In the genomic region with DNA sequence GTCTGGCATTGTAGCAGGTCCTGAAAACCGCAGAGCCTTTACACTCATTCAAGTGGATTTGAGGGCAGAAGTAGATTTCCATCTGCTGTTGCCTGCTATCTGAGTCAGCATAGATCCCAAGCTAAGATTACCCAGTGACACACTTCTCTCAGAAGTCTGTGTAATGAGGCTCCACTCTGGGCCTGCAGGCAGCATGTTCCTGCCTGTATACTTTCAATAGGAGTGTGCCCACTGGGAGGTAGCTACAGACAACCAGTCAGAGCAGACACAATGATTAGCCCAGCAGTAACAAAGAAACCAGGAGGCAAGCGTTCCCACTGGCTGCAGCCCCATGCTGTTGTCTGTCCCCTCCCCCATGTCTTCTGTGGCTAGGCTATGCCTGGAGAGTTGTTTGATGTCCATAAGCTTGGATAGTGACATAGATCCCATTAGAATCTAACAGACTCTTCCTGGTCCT, we compare ENCODE assay signal across 12 mouse cellular contexts. TPM values are rescaled to one million over a fixed set of nuclear protein-coding genes. Genes with fewer than 3 reads are reported as not detected.
DNase-seq lines count a peak whose midpoint lies in the region; ATAC-seq and TF ChIP-seq lines count a peak whose summit lies in the region.
"Had no signal": no experiment of that assay in that cellular context is flagged by ENCODE, and none has a peak within 500 bp of the region (broad histone marks: within the 10 kb centered on the region; RNA-seq: fewer than 3 reads in every experiment).

No protein-coding gene starts in this region.

- peak; percentile 83 for DNase-seq in 3T3-L1 (ENCODE audit: low read depth, low spot score)
- peak; percentile 34 for DNase-seq in MN1 (ENCODE audit: low spot score)
- peak; percentile 19 for DNase-seq in hindbrain, postnatal 0 days (ENCODE audit: low spot score)
- DNase-seq in spleen, adult 12 weeks (ENCODE audit: low spot score): no peak
- no peak for DNase-seq in kidney, adult 2 months
- DNase-seq in thymus, postnatal 10 days (ENCODE audit: low spot score in 2 of 2): no peak
- no peak for DNase-seq in kidney, postnatal 36 days

- no peaks in the 10 kb centered on the region for H3K9me3 ChIP-seq in hindbrain, postnatal 0 days (ENCODE audit: low read length)
- H3K9me3 ChIP-seq: liver, embryonic 12.5 days had no signal

- H3K27ac ChIP-seq in embryonic fibroblast, embryonic 13.5 days (ENCODE audit: insufficient read depth, low read length): peak overlapping the region; percentile 38; the same call in 1 of the 2 replicates
- no peak overlapping the region for H3K27ac ChIP-seq in hindbrain, postnatal 0 days
- H3K27ac ChIP-seq in kidney, adult 2 months (ENCODE audit: insufficient read depth, low read depth, low read length): no peak overlapping the region
- H3K27ac ChIP-seq: liver, embryonic 12.5 days had no signal

- no peaks in the 10 kb centered on the region for H3K27me3 ChIP-seq in hindbrain, postnatal 0 days (ENCODE audit: insufficient read depth, low read length)
- H3K27me3 ChIP-seq in kidney, adult 2 months (replicated peaks; ENCODE audit: control insufficient read depth, insufficient read depth, low read length): no peaks in the 10 kb centered on the region
- H3K27me3 ChIP-seq: Patski had no signal

- H3K4me2 ChIP-seq in hindbrain, postnatal 0 days (ENCODE audit: low read depth, low read length): no peak overlapping the region
- H3K4me2 ChIP-seq: liver, embryonic 12.5 days had no signal

- ATAC-seq in hindbrain, postnatal 0 days: peak; percentile 76
- ATAC-seq: liver, embryonic 12.5 days; Patski had no signal

- 15% methylated on average over 2 of the region's 2 CpGs for WGBS in hindbrain, postnatal 0 days
- WGBS in kidney, adult 2 months: 60% methylated on average over 2 of the region's 2 CpGs

- H3K36me3 ChIP-seq in hindbrain, postnatal 0 days (ENCODE audit: insufficient read depth, low read length): no peaks in the 10 kb centered on the region
- no peaks in the 10 kb centered on the region for H3K36me3 ChIP-seq in kidney, adult 2 months (ENCODE audit: control insufficient read depth, insufficient read depth, low read length)
- H3K36me3 ChIP-seq: liver, embryonic 12.5 days had no signal

- TF ChIP-seq CTCF in embryonic fibroblast, embryonic 13.5 days (IDR thresholded peaks at IDR 0.05; ENCODE audit: borderline replicate concordance, insufficient read depth, low read length): no peak
- no peak for TF ChIP-seq CTCF in hindbrain, postnatal 0 days (IDR thresholded peaks at IDR 0.05; ENCODE audit: low read depth)
- no peak for TF ChIP-seq CTCF in kidney, adult 2 months (conservative IDR thresholded peaks at IDR 0.05; ENCODE audit: insufficient read depth, insufficient read length, low read depth, low read length)

- H3K9ac ChIP-seq in hindbrain, postnatal 0 days (replicated peaks; ENCODE audit: low read length): no peak overlapping the region
- H3K9ac ChIP-seq: liver, embryonic 12.5 days had no signal

- TF ChIP-seq POLR2A in embryonic fibroblast, embryonic 13.5 days (IDR thresholded peaks at IDR 0.05; ENCODE audit: low read depth, low read length): no peak
- no peak for TF ChIP-seq POLR2A in kidney, adult 2 months (IDR thresholded peaks at IDR 0.05; ENCODE audit: low read depth, low read length)

- H3K4me3 ChIP-seq in embryonic fibroblast, embryonic 13.5 days (ENCODE audit: insufficient read depth, low read length): no peak overlapping the region
- no peak overlapping the region for H3K4me3 ChIP-seq in hindbrain, postnatal 0 days (ENCODE audit: low read length)
- no peak overlapping the region for H3K4me3 ChIP-seq in kidney, adult 2 months (ENCODE audit: insufficient read depth, low read depth, low read length)
- H3K4me3 ChIP-seq: liver, embryonic 12.5 days had no signal

- no peaks in the 10 kb centered on the region; the same call in 1 of the 2 replicates for H3K4me1 ChIP-seq in embryonic fibroblast, embryonic 13.5 days (ENCODE audit: control insufficient read depth, insufficient read depth, low read length)
- no peaks in the 10 kb centered on the region for H3K4me1 ChIP-seq in hindbrain, postnatal 0 days (ENCODE audit: insufficient read depth, low read length)
- H3K4me1 ChIP-seq in kidney, adult 2 months (ENCODE audit: control insufficient read depth, insufficient read depth, low read length): peaks cover 4% of the 10 kb centered on the region; the same call in 1 of the 2 replicates

RNA-seq across cellular contexts. Expression of a gene that starts 21.4 kb away (rescaled TPM):
- 77.8 and 111 TPM in 2 replicates for polyA plus RNA-seq in embryonic fibroblast, embryonic 13.5 days (2011; ENCODE audit: insufficient read length, low read depth, missing spikeins)
- 228 and 230 TPM in 2 replicates for total RNA-seq in hindbrain, postnatal 0 days (2014; rRNA removed)
- 150 and 151 TPM in 2 replicates for polyA plus RNA-seq in hindbrain, postnatal 0 days (2015; fragmentation: Nextera tagmentation; extraction: Ambion mirVana)
- polyA plus RNA-seq in kidney, adult 2 months (2012; rRNA removed): 300 and 304 TPM in 2 replicates

RNA-seq across cellular contexts. Expression of a gene that starts 30.8 kb away (rescaled TPM):
- not detected in 2 replicates for polyA plus RNA-seq in embryonic fibroblast, embryonic 13.5 days (2011; ENCODE audit: insufficient read length, low read depth, missing spikeins)
- total RNA-seq in hindbrain, postnatal 0 days (2014; rRNA removed): not detected in 2 replicates
- not detected in 2 replicates for polyA plus RNA-seq in hindbrain, postnatal 0 days (2015; fragmentation: Nextera tagmentation; extraction: Ambion mirVana)
- not detected in 2 replicates for polyA plus RNA-seq in kidney, adult 2 months (2012; rRNA removed)
- total RNA-seq: layer of hippocampus, adult 8-10 months had no signal
- polyA plus RNA-seq: heart, postnatal 0 days; liver, embryonic 12.5 days had no signal

RNA-seq across cellular contexts. Expression of a gene that starts 34.6 kb away (rescaled TPM):
- not detected in 2 replicates for polyA plus RNA-seq in embryonic fibroblast, embryonic 13.5 days (2011; ENCODE audit: insufficient read length, low read depth, missing spikeins)
- total RNA-seq in hindbrain, postnatal 0 days (2014; rRNA removed): 0.21 and 0.61 TPM in 2 replicates
- polyA plus RNA-seq in hindbrain, postnatal 0 days (2015; fragmentation: Nextera tagmentation; extraction: Ambion mirVana): 0.76 and 1.0 TPM in 2 replicates
- polyA plus RNA-seq in kidney, adult 2 months (2012; rRNA removed): not detected in 2 replicates
- total RNA-seq: layer of hippocampus, adult 8-10 months had no signal
- polyA plus RNA-seq: heart, postnatal 0 days; liver, embryonic 12.5 days; Patski had no signal

RNA-seq across cellular contexts. Expression of a gene that starts 38.3 kb away (rescaled TPM):
- polyA plus RNA-seq in embryonic fibroblast, embryonic 13.5 days (2011; ENCODE audit: insufficient read length, low read depth, missing spikeins): 17.5 and 20.7 TPM in 2 replicates
- total RNA-seq in hindbrain, postnatal 0 days (2014; rRNA removed): 37.7 and 46.3 TPM in 2 replicates
- polyA plus RNA-seq in hindbrain, postnatal 0 days (2015; fragmentation: Nextera tagmentation; extraction: Ambion mirVana): 38.8 and 40.8 TPM in 2 replicates
- 14.2 and 16.2 TPM in 2 replicates for polyA plus RNA-seq in kidney, adult 2 months (2012; rRNA removed)

RNA-seq across cellular contexts. Expression of a gene that starts 51.0 kb away (rescaled TPM):
- polyA plus RNA-seq in embryonic fibroblast, embryonic 13.5 days (2011; ENCODE audit: insufficient read length, low read depth, missing spikeins): not detected in 2 replicates
- not detected in 2 replicates for total RNA-seq in hindbrain, postnatal 0 days (2014; rRNA removed)
- not detected in 2 replicates for polyA plus RNA-seq in hindbrain, postnatal 0 days (2015; fragmentation: Nextera tagmentation; extraction: Ambion mirVana)
- 0.05 and 0.27 TPM in 2 replicates for polyA plus RNA-seq in kidney, adult 2 months (2012; rRNA removed)
- total RNA-seq: layer of hippocampus, adult 8-10 months had no signal
- polyA plus RNA-seq: heart, postnatal 0 days; liver, embryonic 12.5 days had no signal

Comparison
In these comparisons a context has a peak if more than half of its experiments do, and no peak if none do; other contexts are left out.
1. DNase-seq: peak in 3T3-L1 (single experiment), MN1 (single experiment) and hindbrain, postnatal 0 days (single experiment); none in spleen, adult 12 weeks (single experiment), kidney, adult 2 months (single experiment), thymus, postnatal 10 days (0 of 2) and kidney, postnatal 36 days (0 of 2).